Mouse (Mus musculus): Measurements from ENCODE around the gene Ifit1bl1.
"Not testable (repeated sequence)": the region's sequence is repeated elsewhere in the genome, so short reads cannot be mapped to it uniquely, and the experiment has no call there.

Gene Ifit1bl1

GRCm38 (mm10) chr19:34588959-34589358 lies 12.8 kb downstream of the Ifit1bl1 start:
- no peak for DNase-seq (ENCODE audit: low spot score in 2 of 2)

DNA sequence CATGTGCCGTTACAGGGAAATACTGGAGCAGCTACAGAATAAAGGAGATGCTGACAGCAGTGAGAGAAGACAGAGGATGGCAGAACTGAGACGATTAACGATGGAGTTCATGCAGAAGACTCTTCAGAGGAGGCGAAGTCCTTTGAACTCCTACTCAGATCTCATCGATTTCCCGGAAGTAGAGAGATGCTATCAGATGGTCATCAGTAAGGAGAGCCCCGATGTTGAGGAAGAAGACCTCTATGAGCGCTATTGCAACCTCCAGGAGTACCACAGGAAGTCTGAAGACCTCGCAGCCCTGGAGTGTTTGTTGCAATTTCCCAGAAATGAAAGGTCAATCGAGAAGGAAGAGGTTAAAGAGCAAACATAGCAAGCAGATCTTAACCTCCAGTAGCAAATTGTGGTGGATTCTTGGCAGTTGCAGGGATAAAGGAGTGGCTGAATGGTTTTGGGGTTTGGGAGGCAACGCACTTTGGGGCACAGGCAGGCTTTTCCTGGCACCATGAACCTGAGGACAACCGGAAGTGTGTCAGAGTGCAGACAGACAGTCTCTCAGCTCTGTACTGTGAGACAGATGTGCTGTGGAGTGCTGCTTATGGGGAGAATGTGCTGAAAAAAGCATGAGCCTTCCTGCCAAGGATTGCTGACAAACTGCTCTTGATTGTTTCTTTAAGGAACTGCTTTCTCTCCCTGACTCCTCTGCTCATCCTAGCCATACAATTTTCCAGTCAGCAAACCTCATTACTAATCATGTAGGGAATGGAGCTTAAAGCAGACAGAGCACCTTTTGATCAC lies 13.7 kb downstream of the Ifit1bl1 start:
- not testable (repeated sequence) for DNase-seq (ENCODE audit: low spot score in 2 of 2)

DNA sequence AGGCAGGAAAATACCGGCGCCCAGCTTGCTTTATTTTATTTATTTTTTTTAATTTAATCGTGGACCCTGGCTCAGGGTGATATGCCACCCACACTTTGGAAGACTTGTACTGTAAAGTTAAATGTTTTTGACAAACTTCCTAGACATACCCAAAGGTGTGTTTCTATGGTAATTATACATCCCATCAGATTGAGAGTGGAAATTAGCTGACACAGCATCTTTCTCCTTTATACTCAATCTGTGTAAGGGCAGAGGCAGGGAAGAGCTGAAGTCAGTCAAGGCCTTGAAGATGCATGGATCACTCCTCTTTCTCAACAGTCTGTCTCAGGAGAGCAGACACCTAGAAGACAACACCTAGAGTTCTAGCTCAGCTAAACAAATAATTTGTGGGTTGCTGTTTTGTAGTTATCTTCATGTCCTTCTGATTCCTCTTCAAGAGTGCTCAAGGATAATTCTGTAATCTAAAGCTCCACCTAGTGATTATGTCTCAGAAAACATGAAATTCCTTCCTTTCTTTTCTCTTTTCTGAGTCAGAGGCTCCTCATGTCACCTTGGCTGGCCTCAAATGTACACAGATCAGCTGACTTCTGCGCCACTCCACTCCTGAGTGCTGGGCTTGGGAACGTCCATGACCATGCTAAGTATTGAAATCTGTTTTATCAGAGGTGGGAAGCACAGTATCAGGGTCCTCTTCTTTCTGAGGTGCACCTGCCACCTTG lies 15.9 kb downstream of the Ifit1bl1 start:
- not testable (repeated sequence) for DNase-seq (ENCODE audit: low spot score in 2 of 2)

DNA sequence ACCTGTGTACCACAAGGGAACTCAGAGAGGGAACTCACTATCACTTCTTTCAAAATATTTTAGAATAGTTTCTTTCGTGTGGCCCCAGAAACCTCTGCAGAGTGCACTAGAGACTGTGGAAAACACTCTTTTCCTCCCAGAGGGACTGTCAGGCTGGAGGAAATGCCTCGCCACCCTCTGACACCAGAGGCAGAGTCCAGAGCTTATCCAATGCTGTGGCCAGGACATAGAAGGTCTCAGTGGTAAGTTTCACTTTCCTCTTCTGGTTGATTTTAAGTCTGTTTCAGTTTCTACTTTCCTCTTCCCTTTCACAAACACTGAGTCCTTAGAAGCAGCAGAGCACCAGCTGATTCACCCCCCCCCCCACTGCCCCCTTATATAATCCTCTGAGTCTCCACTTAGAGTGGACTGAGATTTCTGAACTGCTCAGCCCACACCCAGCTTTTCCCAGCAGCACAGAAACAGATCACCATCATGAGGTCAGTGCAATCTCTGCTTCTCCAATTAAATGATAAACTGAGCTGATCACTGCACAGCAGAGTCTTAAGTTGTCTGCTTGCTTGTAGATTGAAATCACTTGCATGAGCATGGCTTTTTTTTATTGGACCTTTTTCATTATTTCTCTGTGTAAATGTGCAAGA lies 18.5 kb downstream of the Ifit1bl1 start, which contains the start of gene Ifit3:
Ifit3 (plus strand) TSS at position 406 of the 641 bp plus-strand sequence.
- not testable (repeated sequence) for DNase-seq (ENCODE audit: low spot score in 2 of 2)

- not testable (repeated sequence) for DNase-seq (ENCODE audit: low spot score in 2 of 2)
Measured at GRCm38 (mm10) chr19:34582696-34583095, 19.1 kb downstream of the Ifit1bl1 start.

- no peak for DNase-seq (ENCODE audit: low spot score in 2 of 2)
Measured at GRCm38 (mm10) chr19:34577121-34577520, 24.6 kb downstream of the Ifit1bl1 start.

DNA sequence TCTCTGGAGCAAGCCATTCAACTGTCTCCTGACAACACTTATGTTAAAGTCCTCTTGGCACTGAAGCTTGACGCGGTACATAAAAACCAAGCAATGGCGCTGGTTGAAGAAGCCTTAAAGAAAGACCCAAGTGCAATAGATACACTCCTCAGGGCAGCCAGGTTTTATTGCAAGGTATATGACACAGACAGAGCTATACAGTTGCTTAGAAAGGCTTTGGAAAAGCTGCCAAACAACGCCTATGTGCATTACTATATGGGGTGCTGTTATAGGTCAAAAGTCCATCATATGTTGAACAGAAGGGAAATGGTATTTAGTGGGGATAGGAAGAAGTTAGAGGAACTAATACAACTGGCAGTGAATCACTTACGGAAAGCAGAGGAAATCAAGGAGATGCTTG lies 28.1 kb downstream of the Ifit1bl1 start:
- no peak for DNase-seq (ENCODE audit: low spot score in 2 of 2)

DNA sequence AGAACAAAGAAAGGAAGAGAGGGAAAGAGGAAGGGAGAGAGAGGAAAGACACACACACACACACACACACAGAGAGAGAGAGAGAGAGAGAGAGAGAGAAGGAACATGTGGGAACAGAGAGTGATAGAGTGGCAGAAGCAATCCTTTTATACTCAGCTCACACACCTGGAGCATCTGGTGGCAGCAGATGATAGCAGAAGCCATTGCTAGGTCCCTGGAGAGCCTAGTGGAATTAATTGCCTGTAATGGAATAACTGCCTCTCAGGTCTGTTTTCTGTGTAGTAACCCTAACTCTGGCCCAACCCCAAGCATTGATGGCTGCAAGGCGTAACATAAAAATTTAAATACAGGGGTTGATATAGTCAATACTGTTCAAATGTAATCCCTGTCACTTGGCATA lies 30.7 kb downstream of the Ifit1bl1 start:
- DNase-seq (ENCODE audit: low spot score in 2 of 2), result no peak

DNA sequence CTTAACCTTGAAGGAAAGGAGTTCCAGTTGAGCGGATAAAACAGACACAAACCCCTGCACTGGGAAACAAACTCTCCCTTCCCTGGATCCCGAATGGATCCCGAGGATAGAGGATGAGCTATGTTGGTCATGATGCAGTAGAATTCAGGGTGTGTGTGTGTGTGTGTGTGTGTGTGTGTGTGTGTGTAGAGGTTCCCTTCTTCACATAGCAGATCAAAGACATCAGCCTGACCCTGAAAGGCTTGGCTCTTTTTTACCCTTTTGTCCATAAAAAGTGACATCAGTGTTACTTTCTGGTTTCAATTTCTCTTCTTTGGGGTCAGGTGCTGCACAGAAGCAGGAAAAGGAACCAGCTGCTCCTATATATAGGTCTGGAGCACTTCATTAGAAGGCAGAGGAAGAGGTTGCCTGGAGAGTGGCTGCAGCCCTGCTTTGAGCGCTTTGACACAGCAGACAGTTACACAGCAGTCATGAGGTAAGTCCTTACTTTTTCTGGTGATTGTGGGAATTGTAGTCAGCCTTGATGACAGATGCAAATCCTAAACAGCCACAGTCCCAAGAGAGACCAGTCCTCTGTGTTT lies 31.8 kb downstream of the Ifit1bl1 start:
- DNase-seq (ENCODE audit: low spot score in 2 of 2), result no peak

GRCm38 (mm10) chr19:34568988-34569895 lies 32.5 kb downstream of the Ifit1bl1 start:
- DNase-seq (ENCODE audit: low spot score in 2 of 2), result no peak

DNA sequence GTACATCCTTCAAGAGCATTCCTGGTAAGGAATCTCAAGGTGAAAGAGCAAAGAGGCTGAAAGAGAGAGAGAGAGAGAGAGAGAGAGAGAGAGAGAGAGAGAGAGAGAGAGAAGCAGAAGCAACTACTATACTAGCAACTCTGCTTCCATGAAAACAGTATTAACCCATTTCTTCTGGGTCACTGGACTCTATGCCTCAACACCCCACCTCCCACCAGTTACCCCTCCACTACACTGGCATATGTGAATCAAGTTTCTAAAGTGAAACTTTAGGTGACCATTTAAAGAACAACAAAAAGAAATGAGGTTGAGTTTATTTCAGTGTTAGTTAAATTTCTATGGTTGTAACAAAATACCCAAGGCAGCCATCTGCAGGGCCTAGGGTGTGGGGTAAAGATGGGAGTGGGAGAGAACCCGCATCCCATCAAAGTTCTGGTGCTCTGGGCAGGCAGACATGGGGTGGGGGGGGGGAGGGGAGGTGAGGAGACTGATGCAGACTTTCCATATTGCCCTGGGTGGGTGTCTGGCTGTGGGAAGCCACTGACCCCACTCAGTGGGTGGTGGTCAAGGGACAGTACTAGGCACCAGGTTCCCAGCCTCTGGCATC lies 35.5 kb downstream of the Ifit1bl1 start:
- DNase-seq (ENCODE audit: low spot score in 2 of 2), result no peak

DNA sequence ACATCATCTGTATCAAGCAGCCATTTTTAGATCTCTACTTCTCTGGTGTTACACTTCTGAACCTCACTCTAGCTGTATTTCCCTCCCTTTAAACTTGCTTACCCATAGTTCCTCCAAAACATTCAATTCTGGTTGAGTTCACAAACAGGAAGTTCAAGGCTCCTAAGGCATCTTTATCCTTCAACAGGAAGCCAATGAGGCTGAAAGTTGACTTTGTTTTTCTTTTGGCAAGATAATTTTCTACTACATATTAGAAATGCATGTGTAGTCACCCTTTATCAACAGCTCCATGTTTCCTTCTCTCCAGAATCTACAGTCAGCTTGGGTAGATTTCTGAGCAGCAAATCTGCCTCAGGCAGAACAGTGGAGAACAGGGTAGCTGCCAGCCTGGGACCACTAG lies 39.2 kb downstream of the Ifit1bl1 start:
- no peak for DNase-seq (ENCODE audit: low spot score in 2 of 2)

DNA sequence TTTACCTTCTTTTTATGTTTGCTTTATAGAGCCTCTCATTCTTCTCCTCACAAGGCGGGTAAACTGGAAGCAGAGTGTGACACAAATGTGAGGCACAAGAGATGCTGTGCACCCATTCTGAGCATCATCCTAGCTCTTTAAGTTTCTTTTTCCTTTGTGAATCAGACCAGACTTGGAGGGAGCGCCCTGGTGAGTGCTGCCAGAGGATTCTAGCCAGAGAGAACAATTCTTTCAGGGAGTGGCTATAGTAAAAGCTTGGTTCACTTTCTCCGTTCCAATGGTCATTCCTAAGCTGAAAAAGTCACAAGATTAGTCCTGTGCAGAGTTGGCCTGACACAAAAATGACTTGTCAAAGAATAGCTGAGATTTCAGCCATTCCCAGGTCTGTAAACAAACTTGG lies 45.1 kb downstream of the Ifit1bl1 start:
- DNase-seq (ENCODE audit: low spot score in 2 of 2), result no peak

DNA sequence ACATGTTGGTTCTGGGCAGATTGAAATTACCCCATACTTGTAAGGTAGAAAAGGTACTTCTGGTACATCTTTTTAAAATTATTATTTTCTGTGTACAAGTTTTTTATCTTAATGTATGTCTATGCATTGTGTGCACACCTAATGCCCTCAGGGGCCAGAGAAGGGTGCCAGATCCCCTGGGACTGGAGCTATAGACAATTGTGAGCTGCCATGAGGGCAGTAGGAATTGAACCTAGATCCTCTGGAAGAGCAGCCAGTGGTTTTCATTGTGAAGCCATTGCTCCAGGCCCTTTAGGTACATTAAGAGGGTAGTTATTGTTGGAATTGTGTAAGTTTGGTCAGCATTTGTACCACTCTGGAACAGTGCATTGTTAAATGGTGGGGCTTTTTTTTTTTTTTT lies 47.7 kb downstream of the Ifit1bl1 start:
- no peak for DNase-seq (ENCODE audit: low spot score in 2 of 2)

- DNase-seq (ENCODE audit: low spot score in 2 of 2), result no peak
Measured at GRCm38 (mm10) chr19:34553522-34553921, 48.2 kb downstream of the Ifit1bl1 start.

- no peak for DNase-seq (ENCODE audit: low spot score in 2 of 2)
Measured at GRCm38 (mm10) chr19:34553021-34553420, 48.7 kb downstream of the Ifit1bl1 start.

DNA sequence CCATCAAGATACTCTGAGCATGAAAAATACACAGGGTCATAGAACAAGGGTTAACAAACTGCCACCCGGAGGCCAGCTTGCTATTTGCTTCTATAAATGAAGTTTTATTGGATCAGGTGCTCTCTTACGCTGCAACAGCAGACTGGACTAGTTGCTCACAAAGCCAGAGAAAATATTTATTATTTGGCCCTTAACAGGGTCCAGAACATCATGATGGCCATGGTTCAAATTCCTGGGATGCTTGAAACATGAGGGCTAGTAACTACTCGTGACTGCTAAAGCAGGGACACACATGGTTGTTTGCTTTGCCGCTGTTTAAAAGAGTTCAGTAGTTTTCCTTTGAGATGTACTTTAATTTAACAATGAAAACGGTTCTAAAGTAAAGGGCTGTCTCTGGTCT lies 49.8 kb downstream of the Ifit1bl1 start:
- no peak for DNase-seq (ENCODE audit: low spot score in 2 of 2)

- peak; percentile 25 to 49 for DNase-seq (ENCODE audit: low spot score in 2 of 2)
Measured at GRCm38 (mm10) chr19:34550534-34551223, 51.1 kb downstream of the Ifit1bl1 start, which contains the start of gene Ifit2. TSS of gene Ifit2 (plus strand) at chr19:34550694.

DNA sequence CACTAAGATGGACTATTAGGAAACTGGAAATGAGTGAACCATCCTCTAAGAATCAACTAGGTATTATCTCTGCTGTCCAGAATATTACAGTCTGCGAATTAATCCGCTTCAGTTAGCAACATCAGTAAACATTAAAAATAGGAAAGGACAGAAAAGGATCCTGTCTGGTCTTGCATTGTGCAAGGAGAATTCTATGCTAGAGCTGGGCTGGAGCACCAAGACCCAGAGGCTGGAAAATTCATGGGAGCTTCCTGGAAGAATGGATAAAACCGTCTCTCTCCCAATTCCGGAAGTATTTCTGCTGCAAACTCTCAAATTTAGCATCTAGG lies 51.6 kb downstream of the Ifit1bl1 start:
- no peak for DNase-seq (ENCODE audit: low spot score in 2 of 2)

DNA sequence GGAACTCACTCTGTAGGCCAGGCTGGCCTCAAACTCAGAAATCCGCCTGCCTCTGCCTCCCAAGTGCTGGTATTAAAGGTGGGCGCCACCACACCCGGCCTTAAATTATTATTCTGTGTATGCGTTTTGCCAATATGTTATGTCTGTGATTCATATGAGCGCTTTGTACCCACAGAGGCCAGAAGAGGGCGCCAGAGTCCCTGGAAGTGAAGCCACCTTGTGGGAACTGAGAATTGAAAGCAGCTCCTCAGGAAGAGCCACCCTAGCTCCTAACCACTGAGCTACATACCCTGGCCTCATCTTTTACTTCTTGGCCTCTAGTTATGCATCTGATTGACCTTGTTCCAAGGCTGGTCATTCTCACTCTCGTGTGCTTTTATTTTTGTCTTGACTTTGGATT lies 53.8 kb downstream of the Ifit1bl1 start:
- peak; percentile 66 to 81 for DNase-seq (ENCODE audit: low spot score in 2 of 2)
